Mouse (Mus musculus) hindbrain, embryonic 11.5 days (tissue): ENCODE measurements around the gene Ccne1. TPM values are rescaled to one million over a fixed set of nuclear protein-coding genes. Genes with fewer than 3 reads are reported as not detected.

Source experiments
- ATAC-seq: fragments of 200-750 bp; cut with Nextera tagmentation; 2 replicates; pipeline ENCODE4 v1.8.0; 2017; ENCODE audit warnings: mild to moderate bottlenecking, moderate TSS enrichment, moderate library complexity; ENCODE audit not compliant: low FRiP score
- DNase-seq: peaks from one replicate; pipeline ENCODE4 v3.0.0-alpha.2; 2015; ENCODE audit warnings: low spot score
- H3K27ac ChIP-seq: fragments of 300-500 bp; sonication (generic); 2 replicates; pipeline ENCODE4 v1.5.1; 2014; ENCODE audit warnings: mild to moderate bottlenecking, low read depth, low read length
- H3K27me3 ChIP-seq: fragments of 300-500 bp; sonication (generic); 2 replicates; pipeline ENCODE4 v1.6.1; 2014; ENCODE audit warnings: mild to moderate bottlenecking, low read length, moderate library complexity, mixed read lengths; ENCODE audit not compliant: control insufficient read depth, insufficient read depth
- H3K36me3 ChIP-seq: fragments of 300-500 bp; sonication (generic); 2 replicates; pipeline ENCODE4 v1.6.1; 2014; ENCODE audit warnings: mild to moderate bottlenecking, low read length, moderate library complexity, mixed read lengths; ENCODE audit not compliant: control insufficient read depth, insufficient read depth
- H3K4me1 ChIP-seq: fragments of 300-500 bp; sonication (generic); replicated peaks from 2 replicates; pipeline ENCODE4 v1.6.1; 2014; ENCODE audit warnings: low read length, mixed read lengths; ENCODE audit not compliant: control insufficient read depth, insufficient read depth
- H3K4me2 ChIP-seq: fragments of 300-500 bp; sonication (generic); replicated peaks from 2 replicates; pipeline ENCODE4 v1.6.1; 2014; ENCODE audit warnings: mild to moderate bottlenecking, low read depth, low read length
- H3K4me3 ChIP-seq: fragments of 300-500 bp; sonication (generic); 2 replicates; pipeline ENCODE4 v1.5.1; 2014; ENCODE audit warnings: low read depth, low read length
- H3K9ac ChIP-seq: fragments of 300-500 bp; sonication (generic); 2 replicates; pipeline ENCODE4 v1.6.1; 2014; ENCODE audit warnings: low read depth, low read length
- H3K9me3 ChIP-seq: fragments of 300-500 bp; sonication (generic); 2 replicates; pipeline ENCODE4 v1.6.1; 2016; ENCODE audit warnings: low read length; ENCODE audit not compliant: control insufficient read depth
- WGBS: fragments of 180-500 bp; shearing (Covaris S2); extraction: QIAGEN DNeasy Blood & Tissue Kit; methylation state at CpG from one replicate; pipeline ENCODE4 v1.1.7; 2014; 5-methylcytosine and 5-hydroxymethylcytosine counted together
- polyA plus RNA-seq: library from polyadenylated mRNA; unstranded; fragments of >200 nt; fragmentation: Nextera tagmentation; extraction: Ambion mirVana; gene quantifications from 2 replicates; pipeline ENCODE4 v1.2.1, GENCODE M21; 2014

Gene Ccne1
- 56.6 and 60.5 TPM in 2 replicates for polyA plus RNA-seq

- peak within 1 kb of the TSS; percentile 51; the same call in 1 of the 2 replicates for H3K27ac ChIP-seq
- H3K4me3 ChIP-seq, result peak within 1 kb of the TSS; percentile 68
- H3K4me1 ChIP-seq, result 0 out of 2 replicates have a peak, but pooled peaks cover 2% of the 10 kb centered on the region
- WGBS, result under 1% methylated on average over 48 of the region's 102 CpGs
- peak within 1 kb of the TSS; percentile 69 for H3K9ac ChIP-seq
- ATAC-seq, result peak; percentile 94
- no peaks in the 10 kb centered on the region for H3K9me3 ChIP-seq
- no peaks in the 10 kb centered on the region for H3K27me3 ChIP-seq
- DNase-seq, result peak; percentile 99
- peak within 1 kb of the TSS; percentile 98 for H3K4me2 ChIP-seq
- H3K36me3 ChIP-seq, result no peaks in the 10 kb centered on the region
These were observed at the start of gene Ccne1 for GRCm38 (mm10) chr7:38107371-38108259. TSS of gene Ccne1 (minus strand) at chr7:38107534.

- H3K9me3 ChIP-seq, result no peaks in the 10 kb centered on the region
- DNase-seq, result no peak
- no peak for ATAC-seq
- no peak overlapping the region for H3K4me2 ChIP-seq
- no peaks in the 10 kb centered on the region for H3K27me3 ChIP-seq
- no peaks in the 10 kb centered on the region for H3K4me1 ChIP-seq
- no peaks in the 10 kb centered on the region for H3K36me3 ChIP-seq
- no peak overlapping the region for H3K9ac ChIP-seq
- 91% methylated on average over 5 of the region's 5 CpGs for WGBS
- no peak overlapping the region for H3K27ac ChIP-seq
- H3K4me3 ChIP-seq, result no peak overlapping the region
These were observed 48.5 kb upstream of the Ccne1 start for GRCm38 (mm10) chr7:38155829-38156228.

- no peaks in the 10 kb centered on the region for H3K9me3 ChIP-seq
- DNase-seq, result no peak
- no peak for ATAC-seq
- H3K27me3 ChIP-seq, result no peaks in the 10 kb centered on the region
- no peak overlapping the region for H3K4me3 ChIP-seq
- H3K4me2 ChIP-seq, result no peak overlapping the region
- H3K36me3 ChIP-seq, result no peaks in the 10 kb centered on the region
- no peak overlapping the region for H3K9ac ChIP-seq
- H3K4me1 ChIP-seq, result no peaks in the 10 kb centered on the region
- 81% methylated on average over 3 of the region's 3 CpGs for WGBS
- H3K27ac ChIP-seq, result no peak overlapping the region
These were observed 45.2 kb upstream of the Ccne1 start for GRCm38 (mm10) chr7:38152571-38152970.

GRCm38 (mm10) chr7:38151706-38152312 is 44.5 kb upstream of the Ccne1 start:
- Histone ChIP-seq H3K4me3 (no peak overlapping the region), H3K36me3 (no peaks in the 10 kb centered on the region), H3K9me3 (no peaks in the 10 kb centered on the region; the same call in 1 of the 2 replicates), H3K4me1 (no peaks in the 10 kb centered on the region), H3K9ac (no peak overlapping the region), H3K27ac (no peak overlapping the region), H3K27me3 (no peaks in the 10 kb centered on the region), H3K4me2 (no peak overlapping the region)
- 71% methylated on average over 13 of the region's 14 CpGs for WGBS
- DNase-seq, result no peak
- ATAC-seq, result no peak

GRCm38 (mm10) chr7:38147477-38147876 is 40.1 kb upstream of the Ccne1 start:
- no peaks in the 10 kb centered on the region for H3K36me3 ChIP-seq
- H3K4me1 ChIP-seq, result no peaks in the 10 kb centered on the region
- WGBS, result 84% methylated on average over 6 of the region's 6 CpGs
- no peak overlapping the region for H3K9ac ChIP-seq
- H3K27me3 ChIP-seq, result no peaks in the 10 kb centered on the region
- H3K4me2 ChIP-seq, result no peak overlapping the region
- no peak for ATAC-seq
- no peak for DNase-seq
- no peak overlapping the region for H3K27ac ChIP-seq
- no peak overlapping the region for H3K4me3 ChIP-seq
- H3K9me3 ChIP-seq, result no peaks in the 10 kb centered on the region; the same call in 1 of the 2 replicates

GRCm38 (mm10) chr7:38141747-38142545 is 34.6 kb upstream of the Ccne1 start:
- Histone ChIP-seq H3K4me1 (no peaks in the 10 kb centered on the region), H3K27ac (no peak overlapping the region), H3K4me2 (no peak overlapping the region), H3K27me3 (no peaks in the 10 kb centered on the region), H3K36me3 (no peaks in the 10 kb centered on the region), H3K4me3 (no peak overlapping the region), H3K9ac (no peak overlapping the region), H3K9me3 (no peaks in the 10 kb centered on the region)
- WGBS, result 67% methylated on average over 13 of the region's 13 CpGs
- ATAC-seq (peak; percentile 38), DNase-seq (peak; percentile 95)

GRCm38 (mm10) chr7:38140324-38140723 is 33.0 kb upstream of the Ccne1 start:
- H3K27ac ChIP-seq, result no peak overlapping the region
- no peaks in the 10 kb centered on the region for H3K27me3 ChIP-seq
- WGBS, result 56% methylated on average over 9 of the region's 9 CpGs
- H3K4me1 ChIP-seq, result no peaks in the 10 kb centered on the region
- no peak overlapping the region for H3K4me2 ChIP-seq
- DNase-seq, result no peak
- ATAC-seq, result no peak
- no peak overlapping the region for H3K9ac ChIP-seq
- H3K9me3 ChIP-seq, result no peaks in the 10 kb centered on the region
- H3K36me3 ChIP-seq, result no peaks in the 10 kb centered on the region
- no peak overlapping the region for H3K4me3 ChIP-seq

- DNase-seq (no peak), ATAC-seq (no peak)
- no peak overlapping the region for H3K4me2 ChIP-seq
- H3K4me1 ChIP-seq, result no peaks in the 10 kb centered on the region
- no peak overlapping the region for H3K4me3 ChIP-seq
- no peaks in the 10 kb centered on the region for H3K36me3 ChIP-seq
- no peaks in the 10 kb centered on the region for H3K27me3 ChIP-seq
- H3K9me3 ChIP-seq, result no peaks in the 10 kb centered on the region
- WGBS, result 95% methylated on average over 5 of the region's 5 CpGs
- no peak overlapping the region for H3K27ac ChIP-seq
- H3K9ac ChIP-seq, result no peak overlapping the region
These were observed 27.1 kb upstream of the Ccne1 start for GRCm38 (mm10) chr7:38134471-38134870.
